Mouse (Mus musculus): Measurements from ENCODE around the gene Crabp1.

DNA sequence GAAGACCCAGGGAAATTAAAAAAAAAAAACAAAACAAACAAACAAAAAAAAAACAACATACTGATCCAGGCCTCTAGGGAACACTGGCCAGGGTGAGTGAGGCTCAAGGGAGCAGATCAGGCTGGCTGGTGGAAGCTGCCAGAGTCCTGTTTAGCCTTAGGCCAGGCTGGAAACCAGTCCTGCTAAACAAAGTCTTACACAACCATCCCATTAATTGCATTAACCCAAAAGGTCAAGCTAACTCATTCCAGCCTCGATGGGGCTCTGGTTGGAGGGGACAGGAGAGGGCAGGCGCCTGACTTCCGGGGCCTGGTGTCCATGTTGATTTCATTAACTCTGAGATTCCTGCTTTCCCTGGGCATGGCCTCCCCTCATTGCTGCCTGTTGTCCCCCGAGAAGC lies 43.2 kb downstream of the Crabp1 start:
- TF ChIP-seq KAT2A (conservative IDR thresholded peaks at IDR 0.05; ENCODE audit: low read depth, low read length) (no peak), GATA1 (IDR thresholded peaks at IDR 0.05; ENCODE audit: low read depth, low read length) (no peak), ELF1 (IDR thresholded peaks at IDR 0.05; ENCODE audit: low read depth, low read length) (no peak), EP300 (IDR thresholded peaks at IDR 0.05; ENCODE audit: low read depth in 1 of 2, low read length in 2 of 2) (no peak), MXI1 (IDR thresholded peaks at IDR 0.05; ENCODE audit: low read depth, low read length) (no peak), CHD1 (IDR thresholded peaks at IDR 0.05; ENCODE audit: low read depth, low read length) (no peak), CTCF (IDR thresholded peaks at IDR 0.05 in 2 of 3, conservative IDR thresholded peaks at IDR 0.05 in 1 of 3; ENCODE audit: control insufficient read depth in 1 of 3, insufficient read depth in 1 of 3, low read depth in 2 of 3, low read length in 3 of 3, poor library complexity in 1 of 3, severe bottlenecking in 1 of 3) (no peak), ETS1 (IDR thresholded peaks at IDR 0.05; ENCODE audit: low read depth, low read length) (no peak), TAL1 (IDR thresholded peaks at IDR 0.05; ENCODE audit: low read length) (no peak)

Measured in MEL (cell line).